Mouse (Mus musculus) liver, embryonic 14.5 days (tissue): ENCODE measurements around the gene Lama5.

ENCODE experiments used
- CTCF ChIP-seq: IDR thresholded peaks from 2 replicates; pipeline ENCODE4 v1.5.1; 2016; ENCODE audit warnings: antibody characterized with exemption, low read depth, control low read depth
- EP300 ChIP-seq: IDR thresholded peaks from 2 replicates; pipeline ENCODE4 v1.6.1; 2016; ENCODE audit warnings: antibody characterized with exemption, low read depth

GRCm38 (mm10) chr2:180273394-180274244 is 48.0 kb upstream of the Lama5 start, which contains the start of gene Cables2:
- no peak for TF ChIP-seq CTCF
- no peak for TF ChIP-seq EP300
